Mouse (Mus musculus) frontal cortex, postnatal 10 days (tissue): ENCODE measurements at regions not wholly inside any gene's neighbourhood (a gene's known extent, or its start where the extent isn't known, plus 50 kb on each side); places are given as distances from the start of the nearest gene placed in this dataset.

ENCODE experiments used
- DNase-seq, 2 experiments: peaks; one replicate each; pipeline ENCODE4 v3.0.0; 2022; ENCODE audit warnings: low spot score in 2 of 2, mixed read lengths in 1 of 2

DNA sequence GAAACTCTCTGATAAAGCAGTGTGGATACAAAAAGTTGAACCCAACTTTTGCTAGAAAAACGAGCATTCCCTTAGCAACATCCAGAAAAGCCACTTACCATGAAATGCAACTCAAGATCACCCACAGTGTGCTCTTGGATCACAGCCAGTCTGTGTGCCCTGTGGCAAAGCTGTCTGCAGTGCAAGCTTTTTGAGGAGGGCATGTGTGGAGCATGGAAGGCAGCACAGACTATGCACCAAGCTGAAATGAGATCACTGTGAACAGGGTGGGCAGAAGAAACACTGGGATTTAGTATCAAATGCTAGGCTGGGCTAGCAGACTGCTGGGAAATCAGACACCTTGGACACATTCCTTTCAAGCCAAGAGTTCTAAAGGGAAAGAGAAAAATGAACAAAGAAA, 162.4 kb downstream of the Sim1 start:
- DNase-seq: no peak

DNA sequence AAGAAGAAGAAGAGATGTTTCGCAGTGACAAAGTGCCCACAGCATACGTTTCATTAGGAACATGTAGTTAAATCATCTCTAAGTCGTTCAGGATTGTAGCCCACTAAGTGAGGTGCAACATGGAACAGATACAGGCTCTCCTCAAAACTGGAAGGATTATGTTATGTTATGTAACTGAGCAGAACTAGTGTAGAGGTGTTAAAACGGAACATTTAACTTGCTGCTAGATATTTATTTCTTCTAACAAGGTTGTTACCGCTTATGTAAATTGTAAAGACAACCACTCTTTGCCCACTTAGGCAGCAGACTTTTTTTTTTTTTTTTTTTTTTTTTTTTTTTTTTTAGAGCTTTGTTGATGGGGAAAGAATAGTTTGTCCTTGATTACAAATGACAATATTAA, 163.8 kb downstream of the Sim1 start:
- DNase-seq: no peak

GRCm38 (mm10) chr10:51101590-51101989, 207.0 kb downstream of the Sim1 start:
- no peak for DNase-seq

- DNase-seq: no peak
Observed at GRCm38 (mm10) chr10:51151833-51152232, 257.3 kb downstream of the Sim1 start.

DNA sequence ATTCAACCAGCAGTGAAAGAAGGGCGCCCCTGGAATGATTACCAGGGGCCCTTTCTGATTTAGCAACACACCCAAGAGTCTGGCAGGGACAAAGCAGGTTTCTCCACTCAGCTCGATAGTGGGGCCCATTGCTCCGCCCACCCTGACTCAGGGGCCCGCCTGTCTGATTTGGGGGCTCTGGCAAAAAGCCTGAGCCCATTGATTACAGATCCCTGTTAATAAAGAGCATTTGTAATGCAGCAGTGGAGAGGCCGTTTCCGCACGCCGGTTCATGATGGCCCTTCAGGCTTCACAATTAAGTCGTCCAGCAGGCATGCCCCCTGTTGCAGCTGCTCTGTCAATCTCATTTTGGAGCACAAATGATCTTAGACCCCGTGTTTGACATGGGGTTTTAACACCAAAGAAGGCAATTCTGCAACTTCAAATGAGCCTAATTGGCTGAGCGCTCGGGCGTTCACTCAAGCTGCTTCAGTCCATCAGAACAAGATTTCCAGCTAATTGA, 259.0 kb downstream of the Sim1 start:
- peak; percentile 3 to 11 for DNase-seq

DNA sequence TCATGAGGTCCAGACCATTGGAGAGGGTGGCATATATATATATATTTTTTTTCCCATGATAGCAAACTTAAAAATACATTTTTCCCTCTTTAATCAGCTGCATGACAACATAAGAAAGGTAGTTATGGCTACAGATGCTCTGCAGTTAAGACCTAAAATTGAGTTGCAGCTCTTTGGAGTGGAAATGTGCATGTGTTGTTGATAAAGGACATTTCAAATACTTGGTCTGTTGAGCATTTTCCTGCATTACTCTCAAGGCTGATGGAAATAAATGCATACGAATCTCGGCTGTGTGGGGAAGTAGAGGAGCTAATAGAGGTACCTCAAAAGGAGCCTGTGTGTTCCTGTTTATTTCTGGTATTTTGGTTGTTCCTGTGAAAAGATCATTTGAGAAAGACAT, 259.5 kb downstream of the Sim1 start:
- DNase-seq: no peak

DNA sequence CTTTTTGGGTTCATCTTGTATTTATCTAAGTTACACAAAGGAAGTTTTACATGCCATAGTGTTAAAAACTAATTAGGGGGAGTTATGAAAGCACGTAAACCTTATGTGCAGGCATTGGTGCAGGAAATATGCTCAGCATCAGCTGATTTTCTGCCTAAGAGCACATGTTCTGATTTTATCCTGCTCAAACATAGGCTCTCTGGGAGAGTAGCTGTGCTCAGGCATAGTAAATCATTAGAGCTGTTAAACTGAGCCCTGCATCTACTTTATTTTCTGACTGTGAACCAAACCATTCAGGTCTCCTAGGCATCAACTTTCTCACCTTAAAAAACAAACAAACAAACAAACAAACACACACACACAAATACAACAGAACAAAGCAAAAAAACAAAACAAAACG, 260.2 kb downstream of the Sim1 start:
- no peak for DNase-seq

DNA sequence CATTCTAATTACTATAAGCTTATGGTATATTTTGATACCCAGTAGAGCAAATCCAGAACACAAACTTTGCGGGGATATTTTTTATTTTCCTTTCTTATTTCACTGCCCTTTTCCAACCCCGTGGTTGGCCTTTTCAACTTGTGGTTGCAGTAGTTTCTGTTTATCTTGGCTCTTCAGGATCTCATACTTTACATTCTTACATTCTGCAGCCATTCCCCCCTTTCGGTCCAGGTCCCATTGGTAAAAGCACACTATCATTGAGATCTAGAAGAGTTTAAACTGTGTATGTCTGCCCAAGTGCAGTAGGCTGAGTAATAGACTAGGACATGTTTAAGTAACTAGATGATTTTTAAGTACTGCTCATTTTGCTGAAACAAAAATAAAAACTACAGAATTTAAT, 279.1 kb downstream of the Sim1 start:
- DNase-seq: no peak

DNA sequence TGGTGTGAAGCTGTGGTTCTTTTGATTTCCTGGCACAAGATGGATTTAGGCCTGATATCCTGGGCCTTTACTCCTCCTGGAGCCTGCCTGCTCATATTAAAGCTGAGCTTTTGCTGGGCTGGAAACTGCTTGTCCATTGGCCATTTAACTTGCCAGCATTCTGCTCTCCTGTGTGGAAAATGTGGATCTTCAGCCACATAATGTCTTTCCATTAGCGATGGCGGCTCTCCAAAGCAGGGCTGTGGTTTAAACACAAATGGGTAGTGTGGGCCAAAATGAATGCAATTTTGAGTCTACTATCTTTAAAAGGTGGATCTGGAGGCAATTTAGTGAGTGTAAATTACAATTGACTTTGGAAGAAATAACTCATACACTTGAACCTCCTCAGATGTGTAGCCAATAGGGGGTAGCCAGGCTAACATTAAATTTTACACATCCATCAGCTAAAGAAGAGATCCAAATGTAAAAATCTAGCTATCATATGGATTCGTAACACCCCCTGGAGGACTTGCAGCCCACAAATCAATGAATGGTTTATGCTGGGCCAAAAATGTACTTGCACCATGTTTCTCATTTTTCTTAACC, 281.5 kb downstream of the Sim1 start:
- DNase-seq: no peak

- DNase-seq: no peak
Observed at GRCm38 (mm10) chr10:51176692-51177091, 282.1 kb downstream of the Sim1 start.

GRCm38 (mm10) chr10:51181752-51182151, 287.2 kb downstream of the Sim1 start:
- DNase-seq: no peak

DNA sequence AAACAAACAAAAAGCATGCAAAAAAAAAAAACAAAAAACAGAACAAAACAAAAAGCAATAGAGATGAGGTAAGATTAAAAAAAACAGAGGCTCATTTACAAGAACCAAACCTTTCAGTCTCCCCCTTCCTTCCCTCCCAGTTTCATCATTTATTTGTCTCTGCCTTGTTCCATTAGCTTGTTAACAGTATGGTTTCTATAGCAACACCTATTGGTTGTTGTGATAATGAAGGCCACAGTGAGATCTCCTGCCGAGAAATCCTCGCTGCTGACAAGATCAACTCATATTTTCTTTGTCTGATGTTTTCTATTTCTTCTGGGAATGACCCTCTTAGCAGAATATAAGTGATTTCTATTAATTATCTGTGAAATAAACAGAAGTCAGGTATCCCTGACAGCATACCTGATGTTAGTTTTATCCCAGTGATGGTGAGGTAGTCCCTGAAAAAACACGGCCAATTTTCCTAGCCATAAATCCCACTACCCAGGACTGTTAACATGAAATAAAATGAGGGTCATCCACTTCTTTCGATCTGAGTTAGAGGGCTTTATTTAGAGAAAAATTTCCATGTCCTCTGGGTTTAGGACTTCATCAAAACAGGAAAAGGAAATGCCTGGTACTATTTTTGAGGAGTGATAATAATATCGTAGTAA, 288.9 kb upstream of the Gm49339 start:
- DNase-seq: no peak

DNA sequence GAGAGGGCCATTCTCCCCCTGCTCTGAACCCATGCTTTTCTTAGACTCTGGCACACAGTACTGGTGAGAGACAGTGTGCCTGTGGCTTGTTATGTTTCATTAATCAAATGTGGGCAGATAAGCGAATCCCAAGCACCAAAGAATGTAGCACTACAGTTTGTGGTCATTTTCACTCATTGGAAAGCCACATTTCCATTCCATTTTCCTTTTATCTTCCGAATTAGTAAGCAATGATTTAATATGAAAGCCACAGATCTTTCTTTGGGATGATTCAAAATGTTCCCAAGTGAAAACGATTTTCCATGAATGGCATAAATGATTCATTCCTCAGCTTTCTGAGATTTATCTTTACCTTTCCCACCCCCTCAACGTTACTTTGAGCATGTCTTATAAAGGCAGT, 260.9 kb upstream of the Gm49339 start:
- no peak for DNase-seq

GRCm38 (mm10) chr10:51233592-51233991, 246.8 kb upstream of the Gm49339 start:
- no peak for DNase-seq

- DNase-seq: no peak
Observed at GRCm38 (mm10) chr10:51235586-51236575, 244.5 kb upstream of the Gm49339 start.

DNA sequence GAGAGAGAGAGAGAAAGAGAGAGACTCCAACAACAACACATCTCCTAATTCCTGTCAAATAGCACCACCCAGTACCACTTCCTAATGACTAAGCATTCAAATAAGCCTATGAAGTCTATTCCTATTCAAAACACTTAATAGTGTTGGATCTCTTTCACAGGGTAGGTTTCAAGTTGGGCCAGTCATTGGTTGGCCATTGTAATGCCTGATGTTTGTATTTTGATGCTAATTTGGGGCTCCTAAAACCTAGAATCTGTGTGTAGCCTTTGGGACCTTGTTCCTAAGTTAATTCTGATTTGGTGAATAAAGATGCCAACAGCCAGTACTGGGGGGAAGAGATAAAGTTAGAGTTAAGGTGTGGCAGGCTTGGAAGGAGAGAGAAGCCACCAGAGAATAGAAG, 242.3 kb upstream of the Gm49339 start:
- no peak for DNase-seq

DNA sequence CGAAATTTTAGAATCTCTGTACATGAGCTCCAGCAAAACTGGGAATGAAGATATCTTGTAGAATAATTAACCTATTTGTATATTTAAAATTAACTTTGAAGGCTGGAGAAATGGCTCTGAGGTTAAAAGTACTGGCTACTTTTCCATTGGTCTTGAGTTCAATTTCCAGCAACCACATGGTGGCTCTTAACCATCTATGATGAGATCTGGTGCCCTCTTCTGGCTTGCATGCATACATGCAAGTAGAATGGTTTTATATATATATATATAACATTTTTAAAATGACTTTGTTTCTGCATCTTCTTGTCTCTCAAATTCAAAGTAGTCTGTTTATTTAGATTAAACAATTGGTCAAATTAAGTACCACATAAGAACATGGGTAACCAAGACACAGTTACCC, 227.0 kb upstream of the Gm49339 start:
- DNase-seq: no peak

DNA sequence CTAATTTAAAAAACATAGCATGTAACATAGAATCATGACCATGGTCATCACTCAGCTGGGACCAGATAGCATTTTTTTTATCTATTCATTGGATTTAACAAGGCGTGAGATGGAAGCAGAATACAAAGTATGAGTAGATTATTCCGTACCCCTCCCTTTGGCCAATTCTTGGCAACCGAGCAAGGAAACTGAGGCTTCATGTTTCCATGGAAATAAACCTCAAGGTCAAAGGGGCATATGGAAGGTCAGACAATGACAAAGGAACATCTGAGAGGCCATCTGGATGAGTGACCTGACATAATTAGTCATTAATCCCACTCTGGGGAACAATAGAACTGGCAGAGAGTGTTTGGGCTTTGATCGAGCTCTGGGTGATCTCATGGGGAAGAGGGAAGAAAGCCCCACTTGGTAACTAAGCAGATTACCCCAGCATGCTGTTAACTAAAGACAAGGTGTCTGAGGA, 222.8 kb upstream of the Gm49339 start:
- no peak for DNase-seq

DNA sequence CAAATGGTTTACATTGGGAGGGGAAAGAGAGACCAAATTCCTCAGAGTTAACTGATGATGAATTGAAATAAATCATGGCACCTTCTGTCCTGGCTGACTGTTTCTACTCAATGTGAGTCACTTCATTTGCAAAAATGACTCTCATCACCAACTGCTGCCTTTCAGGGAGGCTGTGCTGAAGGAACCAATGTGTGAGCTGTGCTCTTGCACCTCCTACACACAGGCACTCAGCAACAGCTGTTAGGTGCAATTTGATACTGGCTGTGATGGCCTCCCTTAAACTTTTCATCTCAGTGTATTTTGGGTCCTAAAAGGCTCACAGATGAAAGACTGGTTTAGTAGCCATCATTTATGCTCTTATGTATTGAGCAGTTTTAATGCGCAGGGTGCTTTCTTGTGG, 209.0 kb upstream of the Gm49339 start:
- peak; percentile 10 to 44 for DNase-seq

DNA sequence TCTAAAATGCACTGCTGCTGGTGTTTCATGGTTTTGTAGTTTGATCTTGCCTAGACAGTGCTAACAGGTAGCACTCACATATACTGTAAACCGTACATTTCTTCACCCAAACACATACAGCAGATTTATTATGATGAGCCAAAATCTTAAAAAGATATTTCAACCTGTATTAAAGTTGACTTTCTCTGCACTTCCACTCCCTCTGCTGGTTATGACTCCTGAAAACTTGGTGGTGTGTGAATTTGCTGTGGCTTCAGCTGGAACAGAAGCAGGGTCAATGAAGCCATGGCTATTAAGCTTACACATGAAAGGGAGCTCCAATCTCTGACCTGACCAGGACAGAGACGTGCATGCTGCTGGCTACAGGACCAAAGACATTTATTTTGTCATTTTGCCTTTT, 202.2 kb upstream of the Gm49339 start:
- DNase-seq: no peak

DNA sequence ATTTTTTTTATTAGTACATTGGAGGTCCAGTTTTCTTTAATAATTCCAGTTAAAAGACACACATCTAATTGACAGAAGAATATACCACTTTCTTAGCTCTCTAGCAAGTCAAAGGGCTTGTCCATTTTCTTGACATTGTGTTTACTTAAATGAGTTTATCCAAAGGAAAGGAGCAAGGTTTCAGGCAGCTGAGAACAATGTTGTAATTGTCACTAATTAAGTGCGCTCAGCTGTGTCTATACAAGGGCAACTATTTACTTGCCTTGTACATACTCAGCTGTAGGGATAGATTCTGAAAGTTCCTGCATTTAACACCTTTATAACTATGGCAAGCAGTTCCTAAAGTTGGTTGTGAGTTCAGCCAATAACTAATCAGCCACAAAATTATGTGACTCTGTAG, 198.0 kb upstream of the Gm49339 start:
- no peak for DNase-seq

GRCm38 (mm10) chr10:51284538-51284937, 195.9 kb upstream of the Gm49339 start:
- DNase-seq: no peak
